Mouse (Mus musculus): ENCODE data around the gene Rbms3.

Gene Rbms3

GRCm38 (mm10) chr9:116834949-116835348 is 794.8 kb downstream of the Rbms3 start:
- no peak for DNase-seq (ENCODE audit: low read depth)

- DNase-seq (ENCODE audit: low read depth), result no peak
Observed at GRCm38 (mm10) chr9:116833677-116834076, 796.0 kb downstream of the Rbms3 start.

GRCm38 (mm10) chr9:116832822-116833221 is 796.9 kb downstream of the Rbms3 start:
- no peak for DNase-seq (ENCODE audit: low read depth)

GRCm38 (mm10) chr9:116831386-116831785 is 798.3 kb downstream of the Rbms3 start:
- no peak for DNase-seq (ENCODE audit: low read depth)

- DNase-seq (ENCODE audit: low read depth), result no peak
Observed at GRCm38 (mm10) chr9:116829929-116830328, 799.8 kb downstream of the Rbms3 start.

GRCm38 (mm10) chr9:116821601-116822000 is 808.1 kb downstream of the Rbms3 start:
- no peak for DNase-seq (ENCODE audit: low read depth)

- no peak for DNase-seq (ENCODE audit: low read depth)
Observed at GRCm38 (mm10) chr9:116817196-116817595, 812.5 kb downstream of the Rbms3 start.

GRCm38 (mm10) chr9:116814495-116815094 is 815.1 kb downstream of the Rbms3 start:
- no peak for DNase-seq (ENCODE audit: low read depth)

- peak; percentile 10 for DNase-seq (ENCODE audit: low read depth)
Observed at GRCm38 (mm10) chr9:116813396-116813795, 816.3 kb downstream of the Rbms3 start.

GRCm38 (mm10) chr9:116809260-116809659 is 820.5 kb downstream of the Rbms3 start:
- DNase-seq (ENCODE audit: low read depth), result no peak

GRCm38 (mm10) chr9:116808401-116808800 is 821.3 kb downstream of the Rbms3 start:
- DNase-seq (ENCODE audit: low read depth), result no peak

- DNase-seq (ENCODE audit: low read depth), result no peak
Observed at GRCm38 (mm10) chr9:116807166-116808081, 822.3 kb downstream of the Rbms3 start.

- DNase-seq (ENCODE audit: low read depth), result no peak
Observed at GRCm38 (mm10) chr9:116803292-116803731, 826.4 kb downstream of the Rbms3 start.

GRCm38 (mm10) chr9:116802602-116803001 is 827.1 kb downstream of the Rbms3 start:
- DNase-seq (ENCODE audit: low read depth), result no peak

GRCm38 (mm10) chr9:116795240-116795955 is 834.3 kb downstream of the Rbms3 start:
- no peak for DNase-seq (ENCODE audit: low read depth)

GRCm38 (mm10) chr9:116791850-116792249 is 837.9 kb downstream of the Rbms3 start:
- no peak for DNase-seq (ENCODE audit: low read depth)

- DNase-seq (ENCODE audit: low read depth), result no peak
Observed at GRCm38 (mm10) chr9:116786136-116787046, 843.3 kb downstream of the Rbms3 start.

GRCm38 (mm10) chr9:116771820-116772219 is 857.9 kb downstream of the Rbms3 start:
- no peak for DNase-seq (ENCODE audit: low read depth)

- no peak for DNase-seq (ENCODE audit: low read depth)
Observed at GRCm38 (mm10) chr9:116769358-116770054, 860.2 kb downstream of the Rbms3 start.

- no peak for DNase-seq (ENCODE audit: low read depth)
Observed at GRCm38 (mm10) chr9:116762395-116763025, 867.2 kb downstream of the Rbms3 start.
